Mouse (Mus musculus): ENCODE data around the gene Vmn1r218.
"Not testable (repeated sequence)": the region's sequence is repeated elsewhere in the genome, so short reads cannot be mapped to it uniquely, and the experiment has no call there.

Vmn1r218 gene

GRCm38 (mm10) chr13:23133099-23133498 is at the start of gene Vmn1r218:
Vmn1r218 (plus strand) TSS chr13:23133155.
- no peak for DNase-seq (ENCODE audit: low read depth, low spot score)

- DNase-seq (ENCODE audit: low read depth, low spot score), result no peak
These were observed 38.6 kb upstream of the Vmn1r218 start for GRCm38 (mm10) chr13:23094386-23094785.

GRCm38 (mm10) chr13:23118126-23118525 is 14.8 kb upstream of the Vmn1r218 start, which contains the start of gene Vmn1r217:
Vmn1r217 (minus strand) TSS chr13:23118226.
- not testable (repeated sequence) for DNase-seq (ENCODE audit: low read depth, low spot score)

GRCm38 (mm10) chr13:23120611-23121010 is 12.3 kb upstream of the Vmn1r218 start:
- DNase-seq (ENCODE audit: low read depth, low spot score), result no peak

- DNase-seq (ENCODE audit: low read depth, low spot score), result no peak
These were observed 546 bp downstream of the Vmn1r218 start for GRCm38 (mm10) chr13:23133501-23133900.

GRCm38 (mm10) chr13:23138880-23139279 is 5.9 kb downstream of the Vmn1r218 start:
- no peak for DNase-seq (ENCODE audit: low read depth, low spot score)

GRCm38 (mm10) chr13:23157848-23158247 is 24.9 kb downstream of the Vmn1r218 start:
- DNase-seq (ENCODE audit: low read depth, low spot score), result no peak

GRCm38 (mm10) chr13:23159012-23159411 is 26.1 kb downstream of the Vmn1r218 start, which contains the start of gene Vmn1r219:
Vmn1r219 (plus strand) TSS chr13:23159312.
- DNase-seq (ENCODE audit: low read depth, low spot score), result no peak

- not testable (repeated sequence) for DNase-seq (ENCODE audit: low read depth, low spot score)
These were observed 33.5 kb downstream of the Vmn1r218 start for GRCm38 (mm10) chr13:23166471-23166870.

- no peak for DNase-seq (ENCODE audit: low read depth, low spot score)
These were observed 54.9 kb downstream of the Vmn1r218 start, which contains the start of gene Vmn1r220 for GRCm38 (mm10) chr13:23187875-23188274. Vmn1r220 (minus strand) TSS chr13:23187975.

All from retina, postnatal 7 days (tissue).